Mouse (Mus musculus) intestine, embryonic 14.5 days (tissue): Measurements from ENCODE around the gene Nedd8. TPM values are rescaled to one million over a fixed set of nuclear protein-coding genes. Genes with fewer than 3 reads are reported as not detected.

ENCODE experiments used
- ATAC-seq: fragments of 200-750 bp; cut with Nextera tagmentation; replicated peaks from 2 replicates; pipeline ENCODE4 v1.8.0; 2017; ENCODE audit warnings: low read depth, moderate number of reproducible peaks, moderate TSS enrichment, moderate library complexity; ENCODE audit not compliant: low FRiP score, low TSS enrichment
- DNase-seq: peaks from one replicate; pipeline ENCODE4 v3.0.0-alpha.2; 2018; ENCODE audit warnings: low spot score
- H3K27ac ChIP-seq: fragments of 300-500 bp; sonication (generic); 2 replicates; pipeline ENCODE4 v1.5.1; 2014; ENCODE audit warnings: low read depth, mild to moderate bottlenecking, control low read depth
- H3K27me3 ChIP-seq: fragments of 300-500 bp; sonication (generic); replicated peaks from 2 replicates; pipeline ENCODE4 v1.6.1; 2014; ENCODE audit warnings: low read length, control low read depth; ENCODE audit not compliant: control insufficient read depth, insufficient read depth
- H3K36me3 ChIP-seq: fragments of 300-500 bp; sonication (generic); 2 replicates; pipeline ENCODE4 v1.6.1; 2014; ENCODE audit warnings: low read length, control low read depth; ENCODE audit not compliant: control insufficient read depth, insufficient read depth
- H3K4me1 ChIP-seq: fragments of 300-500 bp; sonication (generic); replicated peaks from 2 replicates; pipeline ENCODE4 v1.6.1; 2014; ENCODE audit warnings: low read length, control low read depth, mixed read lengths; ENCODE audit not compliant: control insufficient read depth, insufficient read depth
- H3K4me2 ChIP-seq: fragments of 300-500 bp; sonication (generic); 2 replicates; pipeline ENCODE4 v1.6.1; 2014; ENCODE audit warnings: low read length
- H3K4me3 ChIP-seq: fragments of 300-500 bp; sonication (generic); 2 replicates; pipeline ENCODE4 v1.5.1; 2014; ENCODE audit warnings: low read depth, low read length, control low read depth, mixed read lengths
- H3K9ac ChIP-seq: fragments of 300-500 bp; sonication (generic); 2 replicates; pipeline ENCODE4 v1.6.1; 2014; ENCODE audit warnings: mild to moderate bottlenecking, low read length
- H3K9me3 ChIP-seq: fragments of 300-500 bp; sonication (generic); 2 replicates; pipeline ENCODE4 v1.6.1; 2016; ENCODE audit warnings: low read length, control low read depth; ENCODE audit not compliant: control insufficient read depth
- WGBS: fragments of 180-500 bp; shearing (Covaris S2); extraction: QIAGEN DNeasy Blood & Tissue Kit; methylation state at CpG from one replicate; pipeline ENCODE4 v1.1.7; 2014; 5-methylcytosine and 5-hydroxymethylcytosine counted together
- polyA plus RNA-seq: library from polyadenylated mRNA; unstranded; fragments of >200 nt; fragmentation: Nextera tagmentation; extraction: Ambion mirVana; gene quantifications from 2 replicates; pipeline ENCODE4 v1.2.1, GENCODE M21; 2014

The Nedd8 gene
- polyA plus RNA-seq, 1 experiment from 2014 or later, result 563 TPM

- WGBS, result 16% methylated on average over 25 of the region's 25 CpGs
- peak; percentile 51 for ATAC-seq
- no peaks in the 10 kb centered on the region for H3K9me3 ChIP-seq
- no peak overlapping the region for H3K27ac ChIP-seq
- H3K9ac ChIP-seq, result no peak overlapping the region
- H3K4me2 ChIP-seq, result peak overlapping the region; percentile 48
- H3K4me1 ChIP-seq, result peaks cover 9% of the 10 kb centered on the region; the same call in 1 of the 2 replicates
- peak overlapping the region; percentile 14; the same call in 1 of the 2 replicates for H3K4me3 ChIP-seq
- H3K36me3 ChIP-seq, result peaks cover 22% of the 10 kb centered on the region
- no peak for DNase-seq
- H3K27me3 ChIP-seq, result peaks cover 8% of the 10 kb centered on the region; the same call in 1 of the 2 replicates
These were observed 41.2 kb upstream of the Nedd8 start for GRCm38 (mm10) chr14:55713007-55713728.

GRCm38 (mm10) chr14:55711786-55712185 lies 39.9 kb upstream of the Nedd8 start:
- H3K4me3 ChIP-seq, result no peak overlapping the region
- no peak for ATAC-seq

DNA sequence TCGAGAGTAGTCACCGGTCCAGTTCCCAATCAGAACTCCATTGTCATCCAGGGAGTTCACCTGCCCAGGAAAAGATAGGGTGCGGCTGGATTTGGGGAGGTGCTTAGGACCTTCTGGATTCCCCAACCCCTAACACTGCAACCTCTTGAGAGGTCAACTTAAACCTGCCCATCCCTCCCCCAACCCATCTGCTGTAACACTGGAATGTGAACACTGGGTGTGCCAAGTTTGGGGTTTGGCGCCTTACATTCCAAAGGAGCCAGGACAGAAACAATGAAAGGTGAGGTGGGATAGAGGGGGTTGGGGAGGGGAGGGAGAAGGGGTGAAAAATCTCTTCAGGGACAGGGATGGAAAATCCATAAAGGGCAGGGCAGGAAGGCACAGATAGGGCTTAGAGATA lies 37.6 kb upstream of the Nedd8 start:
- Histone ChIP-seq H3K4me3 (no peak overlapping the region), H3K4me2 (no peak overlapping the region), H3K9me3 (no peaks in the 10 kb centered on the region), H3K27ac (no peak overlapping the region), H3K36me3 (no peaks in the 10 kb centered on the region), H3K27me3 (peaks cover 8% of the 10 kb centered on the region; the same call in 1 of the 2 replicates), H3K4me1 (peaks cover 9% of the 10 kb centered on the region; the same call in 1 of the 2 replicates), H3K9ac (no peak overlapping the region)
- DNase-seq, result no peak
- WGBS, result 79% methylated on average over 4 of the region's 4 CpGs
- no peak for ATAC-seq

More at GRCm38 (mm10) chr14:55711786-55712185, 39.9 kb upstream of the Nedd8 start:
- H3K36me3 ChIP-seq, result peaks cover 8% of the 10 kb centered on the region
- H3K4me2 ChIP-seq, result no peak overlapping the region
- H3K27me3 ChIP-seq, result peaks cover 8% of the 10 kb centered on the region; the same call in 1 of the 2 replicates
- DNase-seq, result no peak
- no peaks in the 10 kb centered on the region for H3K9me3 ChIP-seq
- no peak overlapping the region for H3K27ac ChIP-seq
- H3K4me1 ChIP-seq, result peaks cover 9% of the 10 kb centered on the region; the same call in 1 of the 2 replicates
- H3K9ac ChIP-seq, result no peak overlapping the region
- WGBS, result 82% methylated on average over 7 of the region's 7 CpGs

- H3K9ac ChIP-seq, result no peak overlapping the region
- H3K4me3 ChIP-seq, result no peak overlapping the region
- H3K27me3 ChIP-seq, result 0 out of 2 replicates have a peak, but pooled peaks cover under 1% of the 10 kb centered on the region
- no peak overlapping the region for H3K4me2 ChIP-seq
- no peaks in the 10 kb centered on the region for H3K9me3 ChIP-seq
- no peaks in the 10 kb centered on the region for H3K4me1 ChIP-seq
- H3K36me3 ChIP-seq, result no peaks in the 10 kb centered on the region
- WGBS, result 67% methylated on average over 5 of the region's 5 CpGs
- no peak for ATAC-seq
- no peak for DNase-seq
- H3K27ac ChIP-seq, result no peak overlapping the region
These were observed 35.5 kb upstream of the Nedd8 start for GRCm38 (mm10) chr14:55707397-55707796.

DNA sequence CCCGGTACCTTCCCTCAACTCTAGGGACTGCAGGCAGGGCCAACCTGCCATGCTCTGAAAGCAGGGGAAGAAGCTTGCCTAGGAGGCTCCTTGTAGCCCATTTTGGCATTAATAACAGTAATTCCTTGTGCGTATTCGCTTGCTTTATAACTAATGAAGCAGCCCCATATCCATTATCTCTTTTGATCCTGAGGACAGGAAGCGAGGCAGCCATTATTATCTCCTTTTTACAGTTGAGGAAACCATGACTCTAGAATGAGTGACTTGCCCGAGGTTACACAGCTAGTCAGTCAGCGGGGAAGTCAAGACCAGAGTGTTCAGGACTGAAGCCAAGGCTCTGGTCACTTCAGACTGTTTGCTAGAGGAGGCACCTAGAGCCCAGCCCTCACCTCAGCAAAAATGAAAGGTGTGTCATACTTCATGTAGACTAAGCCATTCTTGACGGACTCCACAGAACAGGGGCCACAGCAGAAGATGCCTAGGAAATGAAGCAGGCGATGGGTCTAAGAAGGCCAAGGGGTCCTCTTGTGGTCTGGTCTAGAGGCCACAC lies 34.2 kb upstream of the Nedd8 start:
- H3K4me2 ChIP-seq, result no peak overlapping the region
- no peak overlapping the region for H3K4me3 ChIP-seq
- no peak overlapping the region for H3K9ac ChIP-seq
- ATAC-seq, result no peak
- 86% methylated on average over 8 of the region's 8 CpGs for WGBS
- no peak for DNase-seq
- H3K36me3 ChIP-seq, result no peaks in the 10 kb centered on the region
- no peaks in the 10 kb centered on the region for H3K9me3 ChIP-seq
- no peaks in the 10 kb centered on the region for H3K27me3 ChIP-seq
- no peak overlapping the region for H3K27ac ChIP-seq
- H3K4me1 ChIP-seq, result no peaks in the 10 kb centered on the region

- DNase-seq, result no peak
- WGBS, result 45% methylated on average over 6 of the region's 6 CpGs
- no peak for ATAC-seq
These were observed 30.8 kb upstream of the Nedd8 start for GRCm38 (mm10) chr14:55702761-55703160.

DNA sequence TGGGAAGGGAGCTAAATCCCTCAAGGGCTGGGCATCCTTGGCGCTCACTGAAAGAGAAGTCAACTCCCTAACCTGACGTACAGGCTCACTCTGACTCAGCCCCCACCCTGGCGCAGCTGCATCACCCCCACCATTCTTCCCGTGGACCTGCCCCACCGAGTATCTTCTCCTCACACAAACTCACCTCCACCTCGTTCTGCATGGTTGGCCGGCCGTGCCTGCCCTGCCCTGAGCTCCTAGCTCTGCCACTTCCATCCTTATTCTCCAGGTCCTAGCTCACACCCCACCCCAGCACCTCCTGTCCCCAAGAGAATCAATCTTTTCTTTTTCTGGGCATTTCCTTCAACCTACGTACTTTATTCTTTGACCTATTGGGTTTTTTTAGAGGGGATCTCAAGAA lies 29.2 kb upstream of the Nedd8 start:
- H3K4me3 ChIP-seq, result no peak overlapping the region
- H3K27me3 ChIP-seq, result no peaks in the 10 kb centered on the region
- no peak overlapping the region for H3K9ac ChIP-seq
- no peak for ATAC-seq
- H3K4me2 ChIP-seq, result no peak overlapping the region
- no peaks in the 10 kb centered on the region for H3K4me1 ChIP-seq
- H3K9me3 ChIP-seq, result no peaks in the 10 kb centered on the region
- no peaks in the 10 kb centered on the region for H3K36me3 ChIP-seq
- no peak overlapping the region for H3K27ac ChIP-seq
- no peak for DNase-seq
- WGBS, result 58% methylated on average over 9 of the region's 9 CpGs

More at GRCm38 (mm10) chr14:55702761-55703160, 30.8 kb upstream of the Nedd8 start:
- Histone ChIP-seq H3K36me3 (no peaks in the 10 kb centered on the region), H3K4me1 (no peaks in the 10 kb centered on the region), H3K27ac (no peak overlapping the region), H3K9ac (no peak overlapping the region), H3K9me3 (no peaks in the 10 kb centered on the region), H3K27me3 (no peaks in the 10 kb centered on the region), H3K4me3 (no peak overlapping the region), H3K4me2 (no peak overlapping the region)

- no peaks in the 10 kb centered on the region for H3K9me3 ChIP-seq
- ATAC-seq, result no peak
- no peaks in the 10 kb centered on the region for H3K27me3 ChIP-seq
- H3K36me3 ChIP-seq, result no peaks in the 10 kb centered on the region
- no peak overlapping the region for H3K4me3 ChIP-seq
- H3K4me2 ChIP-seq, result no peak overlapping the region
- H3K4me1 ChIP-seq, result no peaks in the 10 kb centered on the region
- no peak for DNase-seq
- 80% methylated on average over 4 of the region's 4 CpGs for WGBS
- H3K9ac ChIP-seq, result no peak overlapping the region
- no peak overlapping the region for H3K27ac ChIP-seq
These were observed 25.3 kb upstream of the Nedd8 start for GRCm38 (mm10) chr14:55697226-55697625.
